Mouse (Mus musculus) liver, embryonic 14.5 days (tissue): ENCODE results near the gene Spred1. TPM values are rescaled to one million over a fixed set of nuclear protein-coding genes. Genes with fewer than 3 reads are reported as not detected.

Experiments
- ATAC-seq: fragments of 200-750 bp; cut with Nextera tagmentation; 2 replicates; pipeline ENCODE4 v1.8.0; 2017; ENCODE audit warnings: moderate number of reproducible peaks, mild to moderate bottlenecking, moderate library complexity; ENCODE audit not compliant: insufficient read depth
- DNase-seq, 3 experiments: peaks; one replicate each; pipeline ENCODE4 v3.0.0-alpha.2; 2012 to 2013; ENCODE audit warnings: low read depth in 3 of 3, low spot score in 3 of 3
- H3K27ac ChIP-seq: fragments of 300-500 bp; sonication (generic); 2 replicates; pipeline ENCODE4 v1.5.1; 2014; ENCODE audit warnings: moderate library complexity, mild to moderate bottlenecking, control low read depth, inconsistent platforms
- H3K27me3 ChIP-seq: fragments of 300-500 bp; sonication (generic); 2 replicates; pipeline ENCODE4 v1.6.1; 2014; ENCODE audit warnings: mild to moderate bottlenecking, low read length, moderate library complexity; ENCODE audit not compliant: control insufficient read depth, insufficient read depth
- H3K36me3 ChIP-seq: fragments of 300-500 bp; sonication (generic); replicated peaks from 2 replicates; pipeline ENCODE4 v1.6.1; 2014; ENCODE audit warnings: low read depth; ENCODE audit not compliant: control insufficient read depth, insufficient read depth
- H3K4me1 ChIP-seq, 2 experiments: fragments of 200-500 bp in 1 of 2; fragments of 300-500 bp in 1 of 2; sonication (generic) in 1 of 2; replicated peaks; 2 replicates each; pipeline ENCODE4 v1.6.1; 2012 to 2014; ENCODE audit warnings: antibody characterized with exemption in 1 of 2, inconsistent platforms in 1 of 2, low read length in 1 of 2; ENCODE audit not compliant: control insufficient read depth in 2 of 2, insufficient read depth in 2 of 2
- H3K4me2 ChIP-seq: fragments of 300-500 bp; sonication (generic); 2 replicates; pipeline ENCODE4 v1.6.1; 2014; ENCODE audit warnings: low read depth, mild to moderate bottlenecking, control low read depth, moderate library complexity
- H3K4me3 ChIP-seq, 2 experiments: fragments of 200-500 bp in 1 of 2; fragments of 300-500 bp in 1 of 2; sonication (generic) in 1 of 2; 2 replicates each; pipeline ENCODE4 v1.5.1; 2012 to 2014; ENCODE audit warnings: low read depth in 2 of 2, low read length in 2 of 2, mild to moderate bottlenecking in 2 of 2, control low read depth in 1 of 2, inconsistent platforms in 1 of 2, moderate library complexity in 1 of 2; ENCODE audit not compliant: insufficient read depth in 1 of 2
- H3K9ac ChIP-seq: fragments of 300-500 bp; sonication (generic); replicated peaks from 2 replicates; pipeline ENCODE4 v1.6.1; 2014; ENCODE audit warnings: mild to moderate bottlenecking, control low read depth, moderate library complexity
- H3K9me3 ChIP-seq: fragments of 300-500 bp; sonication (generic); 2 replicates; pipeline ENCODE4 v1.6.1; 2016; ENCODE audit warnings: low read length, mixed read lengths; ENCODE audit not compliant: control insufficient read depth
- CTCF ChIP-seq: IDR thresholded peaks from 2 replicates; pipeline ENCODE4 v1.5.1; 2016; ENCODE audit warnings: antibody characterized with exemption, low read depth, control low read depth
- EP300 ChIP-seq: IDR thresholded peaks from 2 replicates; pipeline ENCODE4 v1.6.1; 2016; ENCODE audit warnings: antibody characterized with exemption, low read depth
- WGBS: fragments of 180-500 bp; shearing (Covaris S2); extraction: QIAGEN DNeasy Blood & Tissue Kit; methylation state at CpG from one replicate; pipeline ENCODE4 v1.1.7; 2014; ENCODE audit not compliant: insufficient replicate concordance; 5-methylcytosine and 5-hydroxymethylcytosine counted together
- polyA plus RNA-seq, 2 experiments: library from polyadenylated mRNA; depleted of rRNA in 1 of 2; stranded (reverse) in 1 of 2; unstranded in 1 of 2; fragments of >200 nt; fragmentation: Nextera tagmentation in 1 of 2; extraction: Ambion mirVana in 1 of 2; gene quantifications; 2 replicates each; pipeline versions ENCODE4 v1.2.1 to v1.2.3; 2012 to 2014

The Spred1 gene
- polyA plus RNA-seq, 2 experiments: 2.4 to 2.7 TPM

DNA sequence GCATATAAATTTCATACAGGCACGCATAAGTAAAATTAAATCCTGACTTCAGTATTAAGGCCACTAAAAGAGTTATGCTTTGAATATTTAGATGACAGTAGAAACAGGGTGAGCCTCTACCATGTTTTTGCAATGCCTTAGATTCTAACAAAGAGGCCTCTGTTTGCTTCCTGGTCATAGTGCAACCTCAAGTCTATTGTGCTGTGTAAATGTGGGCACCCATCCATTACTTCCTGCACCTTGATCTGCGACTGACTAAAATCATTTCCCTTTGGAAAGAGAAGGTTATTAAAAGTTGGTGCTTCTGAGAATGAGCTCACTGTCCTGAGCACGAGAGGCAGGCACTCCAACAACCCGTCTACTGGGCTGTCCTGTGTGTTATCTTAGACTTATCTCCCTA lies 64.4 kb downstream of the Spred1 start:
- no peak for ATAC-seq
- H3K4me2 ChIP-seq: no peak overlapping the region

DNA sequence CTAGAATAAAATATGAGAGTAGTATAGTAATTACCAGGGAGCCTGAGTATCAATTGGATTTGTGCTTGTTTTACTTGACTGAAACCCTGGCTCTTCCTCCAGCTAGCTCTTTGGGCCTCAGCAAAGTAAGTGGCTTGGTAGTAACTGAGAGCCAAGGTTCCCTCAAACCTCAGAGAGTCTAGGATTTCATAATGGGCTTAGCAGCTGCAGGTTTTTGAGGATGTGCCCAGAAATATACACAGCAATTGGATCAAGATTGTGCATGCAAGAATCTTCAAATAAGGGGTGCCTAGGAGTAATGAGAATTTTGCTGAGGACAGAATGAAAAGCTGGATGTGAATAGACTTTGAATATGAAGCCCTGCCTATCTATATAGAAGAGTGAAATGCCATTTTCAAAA lies 69.7 kb downstream of the Spred1 start:
- no peaks in the 10 kb centered on the region for H3K4me1 ChIP-seq
- no peak for TF ChIP-seq CTCF
- no peak for TF ChIP-seq EP300

More for the DNA sequence above, 64.4 kb downstream of the Spred1 start:
- no peak overlapping the region for H3K4me3 ChIP-seq
- 59% methylated on average over 4 of the region's 4 CpGs for WGBS
- TF ChIP-seq EP300: no peak
- TF ChIP-seq CTCF: no peak
- H3K36me3 ChIP-seq: no peaks in the 10 kb centered on the region
- no peaks in the 10 kb centered on the region for H3K27me3 ChIP-seq
- no peak overlapping the region for H3K27ac ChIP-seq
- H3K4me1 ChIP-seq: no peaks in the 10 kb centered on the region
- no peaks in the 10 kb centered on the region for H3K9me3 ChIP-seq
- no peak for DNase-seq
- no peak overlapping the region for H3K9ac ChIP-seq

DNA sequence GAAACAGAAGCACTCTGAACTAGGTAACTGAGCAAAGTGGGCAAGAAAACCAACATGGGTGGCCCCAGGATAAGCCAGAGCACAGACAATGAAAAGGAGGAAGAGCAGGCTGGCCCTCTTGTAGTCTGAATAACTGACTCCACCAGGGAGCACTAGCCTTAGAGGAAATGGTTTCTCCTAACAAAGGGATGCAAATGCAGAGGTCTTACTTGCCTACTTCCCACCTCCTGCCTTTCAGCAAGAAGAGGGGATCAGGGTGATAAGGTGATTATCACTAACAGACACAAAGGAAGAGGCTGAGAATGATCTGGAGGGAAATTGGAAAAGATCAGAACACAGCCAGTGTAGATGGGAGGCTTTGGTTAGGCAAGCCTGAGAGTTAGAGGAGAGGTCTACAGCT lies 73.1 kb downstream of the Spred1 start:
- ATAC-seq: no peak
- Histone ChIP-seq H3K9ac (no peak overlapping the region), H3K4me3 (no peak overlapping the region), H3K27ac (no peak overlapping the region), H3K9me3 (no peaks in the 10 kb centered on the region), H3K4me2 (no peak overlapping the region), H3K36me3 (no peaks in the 10 kb centered on the region), H3K4me1 (no peaks in the 10 kb centered on the region), H3K27me3 (no peaks in the 10 kb centered on the region)
- TF ChIP-seq CTCF (no peak), EP300 (no peak)
- no peak for DNase-seq

More for the DNA sequence above, 69.7 kb downstream of the Spred1 start:
- Histone ChIP-seq H3K4me2 (no peak overlapping the region), H3K27ac (no peak overlapping the region), H3K27me3 (no peaks in the 10 kb centered on the region), H3K9ac (no peak overlapping the region), H3K4me3 (no peak overlapping the region), H3K36me3 (no peaks in the 10 kb centered on the region), H3K9me3 (no peaks in the 10 kb centered on the region)
- no peak for DNase-seq
- ATAC-seq: no peak

DNA sequence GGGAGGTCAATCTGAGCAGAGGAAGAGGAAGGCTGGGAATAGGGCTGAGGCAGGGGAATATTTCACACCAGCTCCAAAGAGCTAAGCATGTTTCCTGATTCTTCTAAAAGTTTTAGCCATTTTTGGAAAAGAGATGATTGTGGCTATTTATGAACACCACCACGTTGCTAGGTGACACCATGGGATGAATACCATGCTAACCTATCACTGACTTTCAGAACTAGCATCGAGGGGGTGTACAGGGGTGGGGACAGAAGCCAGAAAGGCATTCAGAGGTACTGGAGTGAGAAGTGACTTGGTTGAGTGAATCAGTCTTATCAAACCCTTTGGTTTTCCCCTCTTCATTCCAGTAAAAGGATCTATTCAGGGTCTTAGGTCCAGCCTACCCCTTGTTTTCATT lies 74.0 kb downstream of the Spred1 start:
- no peak overlapping the region for H3K27ac ChIP-seq
- no peak overlapping the region for H3K9ac ChIP-seq
- DNase-seq: no peak
- H3K36me3 ChIP-seq: no peaks in the 10 kb centered on the region
- no peaks in the 10 kb centered on the region for H3K27me3 ChIP-seq
- H3K4me2 ChIP-seq: no peak overlapping the region
- ATAC-seq: no peak
- TF ChIP-seq CTCF: no peak
- no peak for TF ChIP-seq EP300
- no peak overlapping the region for H3K4me3 ChIP-seq
- WGBS: 10% methylated on average over 2 of the region's 2 CpGs
- no peaks in the 10 kb centered on the region for H3K9me3 ChIP-seq
- no peaks in the 10 kb centered on the region for H3K4me1 ChIP-seq

DNA sequence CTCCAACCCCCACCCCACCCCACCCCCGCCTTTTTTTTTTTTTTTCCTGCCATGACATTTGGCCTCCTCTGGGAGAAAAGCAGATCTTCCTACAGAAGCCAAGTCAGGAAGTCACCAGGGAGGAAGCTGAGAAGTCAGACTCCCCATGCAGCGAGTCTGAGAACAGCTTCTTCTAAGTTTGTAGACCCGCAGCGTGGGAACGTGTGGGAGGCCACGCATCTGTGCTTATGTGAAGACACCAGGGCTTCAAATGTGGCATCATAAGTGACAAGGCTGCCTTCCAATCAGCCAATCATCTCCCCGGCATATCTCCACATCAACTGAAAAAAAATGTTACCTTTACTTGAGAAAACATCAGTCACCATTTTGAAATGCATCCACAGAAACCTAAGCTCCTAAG lies 74.4 kb downstream of the Spred1 start:
- Histone ChIP-seq H3K9ac (no peak overlapping the region), H3K4me1 (no peaks in the 10 kb centered on the region), H3K27ac (no peak overlapping the region), H3K4me3 (no peak overlapping the region), H3K4me2 (no peak overlapping the region), H3K36me3 (no peaks in the 10 kb centered on the region), H3K27me3 (no peaks in the 10 kb centered on the region), H3K9me3 (no peaks in the 10 kb centered on the region)
- ATAC-seq (no peak), DNase-seq (no peak)
- no peak for TF ChIP-seq EP300
- no peak for TF ChIP-seq CTCF
- 16% methylated on average over 7 of the region's 7 CpGs for WGBS
